Mouse (Mus musculus) kidney, embryonic 15.5 days (tissue): ENCODE measurements around the gene Col6a6. TPM values are rescaled to one million over a fixed set of nuclear protein-coding genes. Genes with fewer than 3 reads are reported as not detected.

Source experiments
- ATAC-seq: fragments of 200-750 bp; cut with Nextera tagmentation; replicated peaks from 2 replicates; pipeline ENCODE4 v1.8.0; 2017; ENCODE audit warnings: moderate TSS enrichment; ENCODE audit not compliant: low FRiP score
- H3K27ac ChIP-seq: fragments of 300-500 bp; sonication (generic); 2 replicates; pipeline ENCODE4 v1.5.1; 2015; ENCODE audit warnings: mild to moderate bottlenecking, inconsistent platforms
- H3K27me3 ChIP-seq: fragments of 300-500 bp; sonication (generic); 2 replicates; pipeline ENCODE4 v1.6.1; 2015; ENCODE audit warnings: inconsistent platforms
- H3K36me3 ChIP-seq: fragments of 300-500 bp; sonication (generic); 2 replicates; pipeline ENCODE4 v1.6.1; 2015; ENCODE audit warnings: inconsistent platforms
- H3K4me1 ChIP-seq: fragments of 300-500 bp; sonication (generic); 2 replicates; pipeline ENCODE4 v1.6.1; 2015; ENCODE audit warnings: inconsistent platforms
- H3K4me2 ChIP-seq: fragments of 300-500 bp; sonication (generic); 2 replicates; pipeline ENCODE4 v1.6.1; 2015; ENCODE audit warnings: moderate library complexity, mild to moderate bottlenecking, inconsistent platforms
- H3K4me3 ChIP-seq: fragments of 300-500 bp; sonication (generic); replicated peaks from 2 replicates; pipeline ENCODE4 v1.5.1; 2015; ENCODE audit warnings: mild to moderate bottlenecking, inconsistent platforms
- H3K9ac ChIP-seq: fragments of 300-500 bp; sonication (generic); 2 replicates; pipeline ENCODE4 v1.6.1; 2015; ENCODE audit warnings: mild to moderate bottlenecking, inconsistent platforms
- H3K9me3 ChIP-seq: fragments of 300-500 bp; sonication (generic); replicated peaks from 2 replicates; pipeline ENCODE4 v1.6.1; 2016; ENCODE audit warnings: inconsistent platforms
- WGBS: fragments of 180-500 bp; shearing (Covaris S2); methylation state at CpG from one replicate; pipeline ENCODE4 v1.1.7; 2015; ENCODE audit warnings: mixed read lengths; 5-methylcytosine and 5-hydroxymethylcytosine counted together
- polyA plus RNA-seq: library from polyadenylated mRNA; unstranded; fragments of >200 nt; fragmentation: Nextera tagmentation; extraction: Ambion mirVana; gene quantifications from 2 replicates; pipeline ENCODE4 v1.2.1, GENCODE M21; 2015

Gene Col6a6
- polyA plus RNA-seq, 1 experiment from 2014 or later = 2.0 TPM

- peaks cover 8% of the 10 kb centered on the region for H3K4me1 ChIP-seq
- H3K9me3 ChIP-seq = no peaks in the 10 kb centered on the region
- no peak overlapping the region for H3K4me2 ChIP-seq
- no peak overlapping the region for H3K9ac ChIP-seq
- no peak for ATAC-seq
- peaks cover 13% of the 10 kb centered on the region for H3K36me3 ChIP-seq
- no peaks in the 10 kb centered on the region for H3K27me3 ChIP-seq
- 88% methylated on average over 9 of the region's 9 CpGs for WGBS
- no peak overlapping the region for H3K4me3 ChIP-seq
- no peak overlapping the region for H3K27ac ChIP-seq
Observed at GRCm38 (mm10) chr9:105693056-105693455, 134.9 kb downstream of the Col6a6 start.

- Histone ChIP-seq H3K9ac (no peak overlapping the region), H3K4me2 (no peak overlapping the region), H3K36me3 (peaks cover 19% of the 10 kb centered on the region), H3K27me3 (no peaks in the 10 kb centered on the region), H3K9me3 (no peaks in the 10 kb centered on the region), H3K27ac (no peak overlapping the region), H3K4me1 (peaks cover 4% of the 10 kb centered on the region), H3K4me3 (no peak overlapping the region)
- ATAC-seq = no peak
- 92% methylated on average over 14 of the region's 14 CpGs for WGBS
Observed at GRCm38 (mm10) chr9:105692472-105692871, 135.5 kb downstream of the Col6a6 start.

- peaks cover 49% of the 10 kb centered on the region for H3K36me3 ChIP-seq
- WGBS = 82% methylated on average over 7 of the region's 7 CpGs
- H3K4me3 ChIP-seq = no peak overlapping the region
- H3K4me2 ChIP-seq = no peak overlapping the region
- H3K27ac ChIP-seq = no peak overlapping the region
- H3K4me1 ChIP-seq = 0 out of 2 replicates have a peak, but pooled peaks cover 3% of the 10 kb centered on the region
- H3K27me3 ChIP-seq = no peaks in the 10 kb centered on the region
- no peak for ATAC-seq
- H3K9me3 ChIP-seq = no peaks in the 10 kb centered on the region
- no peak overlapping the region for H3K9ac ChIP-seq
Observed at GRCm38 (mm10) chr9:105689485-105689884, 138.5 kb downstream of the Col6a6 start.

GRCm38 (mm10) chr9:105684549-105685165, 143.3 kb downstream of the Col6a6 start:
- WGBS = 92% methylated on average over 13 of the region's 13 CpGs
- Histone ChIP-seq H3K4me3 (no peak overlapping the region), H3K4me2 (no peak overlapping the region), H3K9ac (no peak overlapping the region), H3K36me3 (peaks cover 87% of the 10 kb centered on the region), H3K27ac (no peak overlapping the region), H3K27me3 (no peaks in the 10 kb centered on the region), H3K9me3 (no peaks in the 10 kb centered on the region), H3K4me1 (no peaks in the 10 kb centered on the region)
- ATAC-seq = no peak

- 91% methylated on average over 7 of the region's 7 CpGs for WGBS
- Histone ChIP-seq H3K4me2 (no peak overlapping the region), H3K9me3 (no peaks in the 10 kb centered on the region), H3K9ac (no peak overlapping the region), H3K36me3 (peaks cover 84% of the 10 kb centered on the region), H3K27ac (no peak overlapping the region), H3K4me3 (no peak overlapping the region), H3K4me1 (no peaks in the 10 kb centered on the region), H3K27me3 (no peaks in the 10 kb centered on the region)
- ATAC-seq = no peak
Observed at GRCm38 (mm10) chr9:105681386-105681785, 146.6 kb downstream of the Col6a6 start.

GRCm38 (mm10) chr9:105675941-105676340, 152.0 kb downstream of the Col6a6 start:
- H3K9me3 ChIP-seq = no peaks in the 10 kb centered on the region
- H3K4me1 ChIP-seq = no peaks in the 10 kb centered on the region
- H3K27me3 ChIP-seq = no peaks in the 10 kb centered on the region
- WGBS = 71% methylated on average over 11 of the region's 11 CpGs
- no peak overlapping the region for H3K4me3 ChIP-seq
- H3K4me2 ChIP-seq = no peak overlapping the region
- no peak for ATAC-seq
- H3K27ac ChIP-seq = no peak overlapping the region
- no peak overlapping the region for H3K9ac ChIP-seq
- H3K36me3 ChIP-seq = peaks cover 63% of the 10 kb centered on the region

GRCm38 (mm10) chr9:105672032-105672431, 155.9 kb downstream of the Col6a6 start:
- no peak overlapping the region for H3K27ac ChIP-seq
- H3K4me1 ChIP-seq = no peaks in the 10 kb centered on the region
- H3K27me3 ChIP-seq = no peaks in the 10 kb centered on the region
- H3K9ac ChIP-seq = no peak overlapping the region
- H3K4me2 ChIP-seq = no peak overlapping the region
- H3K4me3 ChIP-seq = no peak overlapping the region
- WGBS = 77% methylated on average over 2 of the region's 2 CpGs
- peaks cover 70% of the 10 kb centered on the region for H3K36me3 ChIP-seq
- no peaks in the 10 kb centered on the region for H3K9me3 ChIP-seq
- no peak for ATAC-seq

- Histone ChIP-seq H3K27ac (no peak overlapping the region), H3K4me3 (no peak overlapping the region), H3K36me3 (peaks cover 71% of the 10 kb centered on the region), H3K27me3 (no peaks in the 10 kb centered on the region), H3K4me1 (no peaks in the 10 kb centered on the region), H3K9ac (no peak overlapping the region), H3K9me3 (no peaks in the 10 kb centered on the region), H3K4me2 (no peak overlapping the region)
- no peak for ATAC-seq
- WGBS = 90% methylated on average over 4 of the region's 4 CpGs
Observed at GRCm38 (mm10) chr9:105670916-105671315, 157.0 kb downstream of the Col6a6 start.

- no peak overlapping the region for H3K4me3 ChIP-seq
- no peaks in the 10 kb centered on the region for H3K9me3 ChIP-seq
- peaks cover 79% of the 10 kb centered on the region for H3K36me3 ChIP-seq
- no peaks in the 10 kb centered on the region for H3K4me1 ChIP-seq
- no peak overlapping the region for H3K27ac ChIP-seq
- 88% methylated on average over 7 of the region's 7 CpGs for WGBS
- no peaks in the 10 kb centered on the region for H3K27me3 ChIP-seq
- H3K9ac ChIP-seq = no peak overlapping the region
- no peak for ATAC-seq
- H3K4me2 ChIP-seq = no peak overlapping the region
Observed at GRCm38 (mm10) chr9:105665269-105665668, 162.7 kb downstream of the Col6a6 start.

- 91% methylated on average over 6 of the region's 6 CpGs for WGBS
- no peaks in the 10 kb centered on the region for H3K4me1 ChIP-seq
- H3K27ac ChIP-seq = no peak overlapping the region
- no peaks in the 10 kb centered on the region for H3K9me3 ChIP-seq
- no peak overlapping the region for H3K9ac ChIP-seq
- H3K4me3 ChIP-seq = no peak overlapping the region
- ATAC-seq = no peak
- H3K4me2 ChIP-seq = no peak overlapping the region
- no peaks in the 10 kb centered on the region for H3K27me3 ChIP-seq
- peaks cover 75% of the 10 kb centered on the region for H3K36me3 ChIP-seq
Observed at GRCm38 (mm10) chr9:105659877-105660276, 168.1 kb downstream of the Col6a6 start.

- H3K36me3 ChIP-seq = peaks cover 72% of the 10 kb centered on the region
- H3K27ac ChIP-seq = no peak overlapping the region
- H3K4me3 ChIP-seq = no peak overlapping the region
- H3K4me1 ChIP-seq = no peaks in the 10 kb centered on the region
- no peaks in the 10 kb centered on the region for H3K9me3 ChIP-seq
- ATAC-seq = no peak
- no peaks in the 10 kb centered on the region for H3K27me3 ChIP-seq
- H3K4me2 ChIP-seq = no peak overlapping the region
- H3K9ac ChIP-seq = no peak overlapping the region
- 91% methylated on average over 12 of the region's 12 CpGs for WGBS
Observed at GRCm38 (mm10) chr9:105658216-105658615, 169.7 kb downstream of the Col6a6 start.

GRCm38 (mm10) chr9:105656189-105656588, 171.8 kb downstream of the Col6a6 start:
- Histone ChIP-seq H3K4me1 (no peaks in the 10 kb centered on the region), H3K9ac (no peak overlapping the region), H3K4me2 (no peak overlapping the region), H3K9me3 (no peaks in the 10 kb centered on the region), H3K27ac (no peak overlapping the region), H3K27me3 (no peaks in the 10 kb centered on the region), H3K4me3 (no peak overlapping the region), H3K36me3 (peaks cover 69% of the 10 kb centered on the region)
- no peak; the same call in 1 of the 2 replicates for ATAC-seq
- 40% methylated on average over 2 of the region's 2 CpGs for WGBS
